Mouse (Mus musculus): ENCODE data around the gene Olfr1198. TPM values are rescaled to one million over a fixed set of nuclear protein-coding genes. Genes with fewer than 3 reads are reported as not detected.

Gene Olfr1198
- polyA plus RNA-seq (2015; fragmentation: Nextera tagmentation; extraction: Ambion mirVana), result not detected in 2 replicates

GRCm38 (mm10) chr2:88751270-88751669 lies at the start of gene Olfr1198:
Olfr1198 (minus strand) TSS chr2:88751370.

GRCm38 (mm10) chr2:88792736-88793135 lies 41.6 kb upstream of the Olfr1198 start, which contains the start of gene Olfr1201:
Olfr1201 (plus strand) TSS chr2:88793036.

GRCm38 (mm10) chr2:88770388-88770787 lies 19.2 kb upstream of the Olfr1198 start, which contains the start of gene Olfr1200:
Olfr1200 (minus strand) TSS chr2:88770488.

GRCm38 (mm10) chr2:88760369-88760768 lies 9.2 kb upstream of the Olfr1198 start, which contains the start of gene Olfr1199:
Olfr1199 (minus strand) TSS chr2:88760469.

GRCm38 (mm10) chr2:88732266-88732665 lies 18.9 kb downstream of the Olfr1198 start, which contains the start of gene Olfr1197:
Olfr1197 (minus strand) TSS chr2:88732366.

GRCm38 (mm10) chr2:88704497-88704896 lies 46.7 kb downstream of the Olfr1198 start, which contains the start of gene Olfr1196:
Olfr1196 (minus strand) TSS chr2:88704597.

Other genes starting within 250 kb of the Olfr1198 start
- not detected in 2 replicates for gene Olfr1186, start 232.8 kb downstream of the Olfr1198 start, polyA plus RNA-seq (2015; fragmentation: Nextera tagmentation; extraction: Ambion mirVana)
- not detected in 2 replicates for gene Olfr1188, start 194.4 kb downstream of the Olfr1198 start, polyA plus RNA-seq (2015; fragmentation: Nextera tagmentation; extraction: Ambion mirVana)
- not detected in 2 replicates for gene Olfr1189, start 164.9 kb downstream of the Olfr1198 start, polyA plus RNA-seq (2015; fragmentation: Nextera tagmentation; extraction: Ambion mirVana)
- gene Olfr1191-ps1, start 110.8 kb downstream of the Olfr1198 start, polyA plus RNA-seq (2015; fragmentation: Nextera tagmentation; extraction: Ambion mirVana), result not detected in 2 replicates
- gene Olfr1192-ps1, start 102.9 kb downstream of the Olfr1198 start, polyA plus RNA-seq (2015; fragmentation: Nextera tagmentation; extraction: Ambion mirVana), result not detected in 2 replicates
- gene Olfr1193, start 75.7 kb downstream of the Olfr1198 start, polyA plus RNA-seq (2015; fragmentation: Nextera tagmentation; extraction: Ambion mirVana), result not detected in 2 replicates
- gene Olfr1195, start 62.2 kb downstream of the Olfr1198 start, polyA plus RNA-seq (2015; fragmentation: Nextera tagmentation; extraction: Ambion mirVana), result not detected in 2 replicates
- not detected in 2 replicates for gene Olfr1196, start 46.8 kb downstream of the Olfr1198 start, polyA plus RNA-seq (2015; fragmentation: Nextera tagmentation; extraction: Ambion mirVana)
- not detected in 2 replicates for gene Olfr1197, start 19.0 kb downstream of the Olfr1198 start, polyA plus RNA-seq (2015; fragmentation: Nextera tagmentation; extraction: Ambion mirVana)
- not detected in 2 replicates for gene Olfr1199, start 9.1 kb upstream of the Olfr1198 start, polyA plus RNA-seq (2015; fragmentation: Nextera tagmentation; extraction: Ambion mirVana)
- not detected in 2 replicates for gene Olfr1200, start 19.1 kb upstream of the Olfr1198 start, polyA plus RNA-seq (2015; fragmentation: Nextera tagmentation; extraction: Ambion mirVana)
- not detected in 2 replicates for gene Olfr1201, start 41.7 kb upstream of the Olfr1198 start, polyA plus RNA-seq (2015; fragmentation: Nextera tagmentation; extraction: Ambion mirVana)
- 0.03 TPM in 1 of 2 replicates, not detected in the other for gene Olfr1202, start 63.1 kb upstream of the Olfr1198 start, polyA plus RNA-seq (2015; fragmentation: Nextera tagmentation; extraction: Ambion mirVana)
- gene Olfr1205, start 78.4 kb upstream of the Olfr1198 start, polyA plus RNA-seq (2015; fragmentation: Nextera tagmentation; extraction: Ambion mirVana), result not detected in 2 replicates
- not detected in 2 replicates for gene Olfr1204, start 97.9 kb upstream of the Olfr1198 start, polyA plus RNA-seq (2015; fragmentation: Nextera tagmentation; extraction: Ambion mirVana)
- not detected in 2 replicates for gene Olfr1206, start 111.9 kb upstream of the Olfr1198 start, polyA plus RNA-seq (2015; fragmentation: Nextera tagmentation; extraction: Ambion mirVana)
- not detected in 2 replicates for gene Olfr1208, start 150.9 kb upstream of the Olfr1198 start, polyA plus RNA-seq (2015; fragmentation: Nextera tagmentation; extraction: Ambion mirVana)
- gene Olfr1209, start 163.8 kb upstream of the Olfr1198 start, polyA plus RNA-seq (2015; fragmentation: Nextera tagmentation; extraction: Ambion mirVana), result not detected in 2 replicates
- not detected in 2 replicates for gene Olfr1211, start 186.7 kb upstream of the Olfr1198 start, polyA plus RNA-seq (2015; fragmentation: Nextera tagmentation; extraction: Ambion mirVana)
- not detected in 2 replicates for gene Olfr1212, start 202.6 kb upstream of the Olfr1198 start, polyA plus RNA-seq (2015; fragmentation: Nextera tagmentation; extraction: Ambion mirVana)
- not detected in 2 replicates for gene Gm13762, start 228.9 kb upstream of the Olfr1198 start, polyA plus RNA-seq (2015; fragmentation: Nextera tagmentation; extraction: Ambion mirVana)
- gene Olfr1214, start 241.3 kb upstream of the Olfr1198 start, polyA plus RNA-seq (2015; fragmentation: Nextera tagmentation; extraction: Ambion mirVana), result not detected in 2 replicates